Mouse (Mus musculus) CD4-positive, CD25-positive, alpha-beta regulatory T cell, adult 2 months (primary cell): ENCODE measurements at regions not wholly inside any gene's neighbourhood (a gene's known extent, or its start where the extent isn't known, plus 50 kb on each side); places are given as distances from the start of the nearest gene placed in this dataset.
"Not testable (repeated sequence)": the region's sequence is repeated elsewhere in the genome, so short reads cannot be mapped to it uniquely, and the experiment has no call there.

Source experiments
- DNase-seq: peaks from one replicate; pipeline ENCODE4 v3.0.0-alpha.2; 2012; ENCODE audit warnings: low read depth, low spot score

GRCm38 (mm10) chr13:6855199-6856148, 206.9 kb upstream of the Pfkp start:
- DNase-seq, result no peak

DNA sequence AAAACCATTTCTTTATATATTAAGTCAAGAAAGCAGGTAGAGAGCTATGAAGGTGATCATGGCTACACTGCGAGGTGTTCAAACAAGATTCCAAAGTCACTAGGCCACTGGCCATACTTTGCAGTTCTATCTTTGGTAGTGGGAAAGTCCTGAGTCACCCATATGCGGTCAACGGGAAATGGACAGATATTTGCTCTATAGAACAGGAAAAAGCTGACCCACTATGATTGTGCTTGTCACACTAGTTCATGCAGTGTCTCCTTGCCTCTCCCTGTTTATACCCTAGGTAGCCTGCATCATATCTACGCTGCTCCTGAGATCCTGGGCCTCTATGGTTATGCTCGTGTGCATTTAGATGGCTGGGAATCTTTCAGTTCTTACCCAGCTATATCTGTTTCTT, 188.9 kb upstream of the Pfkp start:
- DNase-seq, result no peak

GRCm38 (mm10) chr13:6837075-6837422, 188.5 kb upstream of the Pfkp start:
- DNase-seq, result no peak

DNA sequence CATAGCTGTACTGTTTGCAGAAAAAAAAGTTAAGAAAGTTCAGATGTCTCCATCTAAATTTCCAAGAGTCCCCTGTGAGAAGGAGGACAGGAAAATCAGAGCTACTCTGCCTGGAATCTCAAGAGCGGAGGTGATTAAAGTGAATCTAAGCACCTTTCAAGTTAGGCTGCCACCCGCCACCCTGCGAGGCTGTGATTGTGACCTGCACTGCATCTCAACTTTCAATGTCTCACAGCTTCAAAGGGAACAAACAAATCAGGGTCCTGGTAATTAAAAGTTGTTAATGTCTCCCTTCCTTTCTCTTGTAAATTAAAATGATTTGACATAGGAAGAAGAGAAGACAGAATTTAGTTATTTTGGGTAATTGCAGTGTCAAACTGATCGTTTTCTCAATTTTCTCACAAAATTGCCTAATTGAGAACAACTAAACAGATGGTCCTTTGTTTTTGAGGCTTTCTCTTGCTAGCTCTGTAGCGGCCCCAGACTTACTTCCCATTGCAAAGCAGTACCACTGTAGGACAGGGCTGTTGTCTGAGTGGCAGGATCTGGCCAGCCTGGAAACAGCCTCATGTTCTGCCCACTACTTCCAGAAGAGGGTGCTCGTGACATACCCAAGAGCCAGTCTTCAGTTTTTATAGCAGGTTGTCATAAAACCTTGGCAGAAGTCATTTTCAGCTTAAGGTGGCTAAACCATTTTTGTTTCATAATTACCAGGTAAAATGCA, 187.9 kb upstream of the Pfkp start:
- peak; percentile 27 for DNase-seq

GRCm38 (mm10) chr13:6829882-6830281, 181.3 kb upstream of the Pfkp start:
- no peak for DNase-seq

DNA sequence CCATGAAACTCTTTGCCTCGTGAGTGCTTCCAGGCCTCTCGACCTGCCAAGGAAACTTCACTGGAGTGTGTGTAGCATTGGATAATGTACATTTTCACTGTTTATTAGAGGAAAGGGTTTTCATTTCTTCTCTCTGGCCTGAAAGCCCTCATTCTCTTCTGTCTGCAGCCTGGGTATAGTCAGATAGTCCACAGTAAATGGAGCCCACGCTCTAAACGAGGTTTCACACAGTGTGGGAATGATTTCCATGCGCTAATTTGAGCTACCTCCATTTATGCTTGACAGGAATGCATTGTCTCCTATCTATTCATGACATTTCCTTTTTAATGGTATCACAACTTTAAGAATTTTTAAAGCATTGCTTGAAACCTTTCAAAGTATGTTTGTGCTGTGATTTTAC, 180.8 kb upstream of the Pfkp start:
- no peak for DNase-seq

DNA sequence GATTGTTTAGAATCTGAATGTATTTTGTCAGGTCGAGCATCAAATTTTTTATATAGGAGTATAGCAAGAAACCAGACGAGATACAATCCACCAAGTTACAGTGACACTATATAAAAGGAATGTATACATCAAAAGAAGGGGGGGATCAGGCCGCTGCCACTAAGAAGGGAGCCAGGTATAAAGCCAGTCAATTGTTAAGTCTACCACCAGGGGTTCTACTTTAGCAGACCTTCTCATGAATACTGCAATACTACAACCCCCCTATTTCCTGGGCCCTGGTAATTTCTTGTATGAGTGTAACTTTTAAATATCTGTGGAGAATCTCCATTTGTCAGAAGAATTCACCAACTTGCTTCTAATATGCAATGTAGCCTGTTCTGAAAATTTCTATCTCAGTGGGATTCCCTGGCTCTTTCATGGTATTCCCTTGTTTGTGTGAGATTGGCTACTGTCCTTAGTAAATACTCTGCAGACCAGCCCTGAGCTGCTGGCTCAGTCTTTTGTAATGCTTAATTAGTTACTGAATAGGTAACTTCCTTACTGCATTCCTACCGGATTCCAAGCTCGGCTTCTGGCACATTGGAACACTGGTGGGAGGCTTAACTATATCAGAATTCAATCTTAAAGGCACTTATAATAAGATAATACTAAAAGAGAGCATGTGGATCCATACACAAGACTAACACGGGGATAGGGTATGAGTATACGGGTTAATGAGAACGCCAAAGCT, 180.2 kb upstream of the Pfkp start:
- not testable (repeated sequence) for DNase-seq

DNA sequence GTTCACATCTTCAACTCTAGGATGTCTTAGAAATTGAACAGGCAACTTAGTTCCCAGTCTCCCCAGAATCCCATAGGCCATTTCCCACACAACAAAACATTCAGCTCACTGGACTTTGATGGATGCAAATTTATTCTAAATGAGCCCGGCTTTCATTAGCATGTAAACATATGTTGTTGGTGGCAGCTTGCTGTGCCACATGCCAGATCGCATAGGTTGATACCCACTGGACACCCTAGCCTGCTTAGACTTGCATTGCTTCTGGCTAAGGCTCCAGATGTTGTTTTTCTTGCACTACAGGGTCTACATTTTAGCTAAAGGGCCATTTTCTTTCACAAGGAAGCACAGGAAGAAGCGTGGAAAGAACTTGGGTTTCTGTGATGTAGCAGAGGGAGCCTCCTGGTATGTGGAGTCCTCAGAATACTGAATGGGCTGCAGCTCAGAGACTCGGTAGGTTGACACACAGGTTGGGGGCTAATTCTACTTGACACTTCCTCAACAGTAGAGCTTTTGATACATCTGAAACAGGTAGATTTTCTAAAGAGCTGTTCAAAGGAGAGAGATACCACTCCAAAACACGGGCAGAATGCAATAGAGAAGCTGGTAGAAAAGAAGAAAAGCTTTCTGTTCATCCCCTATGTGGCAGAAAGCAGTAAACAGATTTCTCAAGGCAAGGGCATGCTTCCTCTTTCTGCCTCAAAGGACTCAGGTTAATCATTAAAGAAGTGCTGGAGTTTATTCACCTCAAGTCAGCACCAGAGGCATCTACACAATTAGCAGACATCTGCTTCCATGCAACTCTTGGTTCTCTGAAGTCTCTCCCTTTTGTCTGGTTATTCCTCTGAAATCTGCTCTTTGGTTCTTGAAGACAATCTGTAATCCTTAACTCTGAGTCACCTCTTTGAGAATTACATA, 153.9 kb upstream of the Pfkp start:
- no peak for DNase-seq

DNA sequence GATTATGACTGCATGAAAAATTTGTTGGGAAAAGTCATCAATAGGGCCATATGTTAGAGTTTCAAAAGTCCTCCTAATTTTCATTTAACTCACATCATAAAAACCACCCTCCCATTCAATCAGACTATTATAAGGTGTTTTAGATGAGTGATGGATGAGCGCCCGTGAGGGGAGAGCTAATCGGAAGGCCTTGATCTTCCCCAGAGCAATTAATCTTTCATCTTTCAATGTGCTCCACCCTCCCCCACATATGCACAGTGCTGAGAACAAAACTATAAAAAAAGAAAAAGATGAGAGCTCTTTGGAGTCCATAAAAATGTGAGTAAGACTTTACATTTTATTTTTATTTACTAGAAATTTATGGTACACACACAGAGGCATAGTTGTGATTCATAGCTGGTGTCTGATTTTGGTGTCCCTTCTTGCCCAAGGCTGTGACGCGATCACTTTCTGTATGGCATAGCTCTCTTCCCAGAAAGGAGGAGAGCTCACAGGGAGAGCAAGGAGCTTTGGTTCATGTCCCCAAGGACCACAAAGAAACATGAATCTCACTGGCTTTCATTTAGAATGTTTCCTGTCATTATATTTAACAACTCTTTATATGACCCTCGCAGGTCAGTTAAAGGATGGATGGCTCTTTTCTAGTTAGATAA, 119.5 kb upstream of the Pfkp start:
- no peak for DNase-seq

- peak; percentile 8 for DNase-seq
These were observed 108.6 kb upstream of the Pfkp start for GRCm38 (mm10) chr13:6757151-6757550.

GRCm38 (mm10) chr13:6751599-6751998, 103.0 kb upstream of the Pfkp start:
- no peak for DNase-seq

- DNase-seq, result no peak
These were observed 102.6 kb upstream of the Pfkp start for GRCm38 (mm10) chr13:6751149-6751548.

DNA sequence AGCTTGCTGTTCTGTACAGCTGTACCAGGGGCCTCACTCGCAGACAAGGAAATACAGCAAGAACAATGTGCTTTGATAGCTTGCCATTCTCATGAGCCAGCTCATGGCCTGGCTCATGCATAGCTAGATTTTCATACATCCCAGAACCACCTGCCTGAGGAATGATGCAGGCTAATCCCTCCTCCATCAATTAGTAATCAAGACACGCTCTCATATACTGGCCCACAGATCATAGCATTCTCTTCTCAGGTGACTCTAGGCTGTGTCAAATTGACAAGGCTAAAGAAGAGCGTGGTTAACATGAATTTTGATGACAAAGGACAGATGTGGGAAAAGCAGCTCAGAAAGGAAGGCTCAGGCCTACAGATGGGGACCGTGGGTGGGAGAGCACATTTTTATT, 93.3 kb upstream of the Pfkp start:
- DNase-seq, result no peak

DNA sequence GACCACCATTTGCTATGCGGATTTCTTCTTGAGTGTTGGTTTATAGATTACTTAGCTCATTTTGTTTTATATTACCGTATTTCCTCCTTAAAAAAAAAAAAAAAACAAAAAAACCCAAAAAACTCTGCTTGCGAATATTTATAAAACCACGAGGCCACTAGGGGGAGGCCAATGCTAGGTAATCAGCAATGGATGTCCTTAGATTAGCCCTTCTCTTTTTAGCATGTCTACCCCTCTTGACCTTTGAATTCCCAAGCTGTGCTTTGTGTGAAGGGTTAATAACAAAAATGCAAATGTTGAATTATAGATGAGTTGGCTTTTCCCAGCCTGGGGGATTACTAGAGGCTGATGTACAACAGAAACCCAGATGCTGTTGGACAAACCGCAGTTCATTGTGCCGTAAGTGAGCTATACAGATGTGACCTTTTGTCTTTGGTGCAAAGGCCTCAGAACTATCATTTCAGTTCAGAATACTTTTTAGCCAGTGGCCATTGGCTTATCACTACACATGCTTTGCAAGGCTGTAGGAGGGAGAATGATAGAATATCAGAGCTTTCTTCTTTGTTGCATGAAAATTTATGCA, 88.5 kb upstream of the Pfkp start:
- DNase-seq, result no peak
